Mouse (Mus musculus): ENCODE results near the gene S100a6.

Gene S100a6

DNA sequence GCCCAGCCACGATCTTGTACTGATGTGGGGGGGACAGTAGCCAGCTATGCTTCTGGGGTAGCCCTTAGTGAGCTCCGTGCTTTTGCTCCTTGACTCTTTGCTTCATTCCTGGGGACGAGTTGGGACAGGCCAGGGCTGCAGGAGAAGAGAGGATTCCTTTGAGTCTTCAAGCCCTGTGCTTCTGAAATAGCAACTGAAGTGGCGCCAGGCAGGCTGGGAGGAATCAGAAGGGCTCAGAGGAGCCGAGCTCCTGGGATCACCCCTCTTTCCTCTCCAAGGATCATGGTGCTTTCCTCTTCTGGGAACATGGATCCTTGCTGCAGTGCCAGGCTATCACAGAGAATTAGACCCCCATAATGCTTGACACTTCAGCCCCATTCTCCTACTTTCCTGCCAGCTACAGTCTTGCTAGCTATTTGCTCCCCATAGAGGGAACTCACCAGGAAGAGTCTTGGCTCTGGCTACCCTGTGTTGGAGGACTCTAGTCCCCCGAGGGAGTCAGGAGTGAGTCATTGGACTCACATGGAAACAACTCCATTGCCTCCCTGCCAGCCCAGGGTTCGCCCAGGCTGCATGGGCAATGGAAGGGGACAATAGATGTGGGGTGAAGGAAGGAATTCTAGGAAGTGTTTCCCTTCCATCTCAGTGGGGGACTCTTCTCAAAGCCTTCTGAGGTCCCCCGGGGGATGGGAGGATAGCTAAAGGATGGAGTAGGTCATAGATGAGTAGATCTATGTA, 12.1 kb upstream of the S100a6 start:
- DNase-seq (ENCODE audit: low spot score in 2 of 2), result no peak

DNA sequence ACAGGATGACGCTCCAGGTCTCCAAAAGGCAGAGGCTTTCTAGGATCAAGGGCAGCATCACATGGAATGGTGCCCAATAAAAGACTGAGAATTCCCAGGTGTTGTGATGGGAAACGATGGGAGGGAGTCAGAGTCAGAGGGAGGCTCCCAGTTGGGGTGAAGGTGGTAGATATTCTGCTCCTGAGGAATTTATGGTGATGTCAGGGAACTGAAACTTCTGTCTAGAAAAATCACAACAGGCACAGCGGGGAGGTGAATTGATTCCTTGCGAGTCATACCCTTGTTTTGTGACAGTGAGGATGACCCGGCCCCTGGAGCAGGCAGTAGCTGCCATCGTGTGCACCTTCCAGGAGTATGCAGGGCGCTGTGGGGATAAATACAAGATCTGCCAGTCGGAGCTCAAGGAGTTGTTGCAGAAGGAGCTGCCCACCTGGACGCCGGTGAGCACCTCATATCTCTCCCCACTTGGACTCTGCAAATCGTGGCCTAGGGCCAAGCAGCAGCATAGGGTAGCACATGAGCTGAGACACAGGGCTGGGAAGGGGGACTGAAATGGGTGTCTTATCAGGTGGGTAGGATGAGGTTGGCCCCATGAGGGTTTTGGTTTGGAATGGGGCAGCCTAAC, 11.1 kb upstream of the S100a6 start, which contains the start of gene Gm42674:
Gene Gm42674 (plus strand): TSS at position 419 of the 625 bp plus-strand sequence.
- DNase-seq (ENCODE audit: low spot score in 2 of 2), result no peak

DNA sequence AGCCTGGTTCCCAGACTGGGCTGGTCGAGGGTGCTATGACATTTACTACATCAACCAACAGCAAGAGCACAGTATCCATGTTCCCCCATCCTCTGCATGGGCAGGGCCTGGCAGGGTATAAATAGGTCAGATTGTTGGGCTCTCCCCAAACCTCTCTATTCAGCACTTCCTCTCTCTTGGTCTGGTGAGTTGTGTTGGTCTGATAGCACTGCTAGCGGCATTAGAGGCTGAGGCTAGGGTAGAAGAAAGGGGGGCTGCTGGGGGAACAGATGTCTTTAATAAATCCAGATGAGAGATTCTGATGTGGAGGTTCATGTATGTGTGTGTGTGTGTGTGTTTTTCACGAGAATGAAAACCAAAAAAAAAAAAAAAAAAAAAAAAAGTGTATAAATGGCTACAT, 9.1 kb upstream of the S100a6 start, which contains the start of gene S100a4:
Gene S100a4 (plus strand): TSS at position 149 of the 400 bp plus-strand sequence.
- DNase-seq (ENCODE audit: low spot score in 2 of 2), result no peak

DNA sequence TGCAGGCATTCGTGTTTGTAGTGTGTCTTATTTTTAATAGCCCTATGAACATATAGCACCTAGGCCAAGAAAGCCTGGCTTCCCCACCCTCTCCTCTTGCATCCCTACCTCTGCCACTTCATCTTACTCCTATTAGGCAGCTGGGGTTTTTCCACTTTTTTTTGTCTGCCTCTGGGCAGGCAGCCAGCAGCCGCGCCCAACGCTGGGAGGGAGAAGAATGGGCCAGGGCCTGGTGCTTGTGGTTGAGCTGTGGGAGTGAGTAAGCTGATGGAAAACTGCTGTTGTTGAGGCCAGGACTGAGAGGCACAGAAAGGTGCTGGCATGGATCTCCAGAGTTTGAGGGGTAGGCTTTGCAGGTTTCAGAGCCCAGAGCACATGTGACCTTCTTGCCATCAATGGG, 8.3 kb upstream of the S100a6 start:
- no peak for DNase-seq (ENCODE audit: low spot score in 2 of 2)

DNA sequence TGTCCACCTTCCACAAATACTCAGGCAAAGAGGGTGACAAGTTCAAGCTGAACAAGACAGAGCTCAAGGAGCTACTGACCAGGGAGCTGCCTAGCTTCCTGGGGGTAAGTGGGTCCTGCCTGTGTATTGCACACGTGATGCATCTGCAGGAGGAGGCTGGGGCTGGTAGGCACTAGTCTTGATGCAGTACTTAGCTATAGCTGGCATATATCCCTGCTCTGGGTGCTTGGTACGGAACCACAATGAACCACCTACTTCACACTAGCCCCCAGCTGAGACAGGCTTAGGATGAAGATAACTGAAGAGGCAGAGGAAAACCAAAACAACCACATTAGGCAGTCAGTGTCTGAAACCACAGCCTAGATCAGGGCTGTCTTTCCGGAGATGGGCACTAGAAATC, 7.6 kb upstream of the S100a6 start:
- DNase-seq (ENCODE audit: low spot score in 2 of 2), result no peak

DNA sequence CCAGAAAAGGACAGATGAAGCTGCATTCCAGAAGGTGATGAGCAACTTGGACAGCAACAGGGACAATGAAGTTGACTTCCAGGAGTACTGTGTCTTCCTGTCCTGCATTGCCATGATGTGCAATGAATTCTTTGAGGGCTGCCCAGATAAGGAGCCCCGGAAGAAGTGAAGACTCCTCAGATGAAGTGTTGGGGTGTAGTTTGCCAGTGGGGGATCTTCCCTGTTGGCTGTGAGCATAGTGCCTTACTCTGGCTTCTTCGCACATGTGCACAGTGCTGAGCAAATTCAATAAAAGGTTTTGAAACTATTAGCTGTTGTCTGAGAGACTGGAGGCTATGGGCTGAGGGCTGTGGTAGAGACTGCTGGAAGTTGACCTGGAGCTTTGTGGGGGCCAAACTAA, 6.9 kb upstream of the S100a6 start:
- no peak for DNase-seq (ENCODE audit: low spot score in 2 of 2)

DNA sequence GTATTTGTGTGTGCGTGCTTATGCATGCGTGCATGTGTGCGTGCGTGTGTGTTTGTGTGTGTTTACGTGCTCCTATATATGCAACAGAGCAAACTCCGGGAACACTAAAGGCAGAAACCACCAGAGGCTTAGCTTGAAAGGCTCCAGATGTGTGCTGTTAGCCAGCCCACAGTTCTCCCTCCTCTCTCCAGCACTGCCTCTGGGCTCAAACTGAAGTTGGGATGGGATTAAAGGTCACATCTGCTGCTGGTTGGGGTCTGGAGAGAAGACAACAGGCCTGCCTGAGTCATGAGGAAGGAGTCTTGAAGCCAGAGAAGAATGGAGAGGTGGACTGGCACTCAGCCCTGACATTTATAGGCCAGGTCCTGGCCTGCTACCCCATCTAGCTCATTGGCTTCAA, 6.5 kb upstream of the S100a6 start:
- no peak for DNase-seq (ENCODE audit: low spot score in 2 of 2)

DNA sequence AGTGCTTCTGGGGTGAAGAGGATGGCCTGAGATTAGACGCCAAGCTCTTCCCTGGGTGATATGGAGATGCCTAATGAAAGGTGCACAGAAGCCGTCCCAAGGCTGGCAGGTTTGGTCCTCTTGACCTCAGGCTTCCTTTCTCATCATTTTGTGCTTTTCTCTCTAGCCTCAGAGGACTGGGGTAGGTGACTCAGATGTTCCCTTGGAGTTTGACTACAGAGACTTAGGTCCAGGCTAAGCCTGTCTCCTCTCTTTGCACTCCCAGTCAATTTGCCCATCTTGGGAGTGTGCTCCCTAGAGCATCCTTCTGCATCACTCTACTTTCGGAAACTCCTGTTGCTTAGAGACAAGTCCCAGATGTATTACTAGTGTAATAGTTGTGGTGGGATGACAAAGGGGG, 5.3 kb upstream of the S100a6 start:
- DNase-seq (ENCODE audit: low spot score in 2 of 2), result no peak

DNA sequence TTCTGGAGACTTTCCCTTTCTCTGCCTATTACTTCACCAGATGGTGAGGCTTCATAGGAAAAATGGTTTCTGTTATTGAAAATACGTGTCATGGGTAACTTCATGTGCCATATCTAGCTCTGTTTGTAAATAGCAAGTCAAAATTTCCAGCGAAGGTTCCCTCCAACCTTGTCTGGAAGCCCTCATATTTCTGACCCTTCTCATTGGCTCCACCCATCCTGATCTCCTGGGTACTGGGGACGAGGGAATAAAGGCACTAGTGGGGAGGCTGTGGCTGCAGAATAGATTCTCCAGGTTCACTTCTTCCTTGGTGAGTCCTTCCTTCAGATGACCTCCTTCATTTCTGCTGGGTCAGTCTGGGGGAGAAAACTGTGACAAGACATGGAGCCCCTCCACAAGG, 4.5 kb upstream of the S100a6 start, which contains the start of gene S100a5:
Gene S100a5 (plus strand): TSS at position 301 of the 400 bp plus-strand sequence.
- DNase-seq (ENCODE audit: low spot score in 2 of 2), result no peak

DNA sequence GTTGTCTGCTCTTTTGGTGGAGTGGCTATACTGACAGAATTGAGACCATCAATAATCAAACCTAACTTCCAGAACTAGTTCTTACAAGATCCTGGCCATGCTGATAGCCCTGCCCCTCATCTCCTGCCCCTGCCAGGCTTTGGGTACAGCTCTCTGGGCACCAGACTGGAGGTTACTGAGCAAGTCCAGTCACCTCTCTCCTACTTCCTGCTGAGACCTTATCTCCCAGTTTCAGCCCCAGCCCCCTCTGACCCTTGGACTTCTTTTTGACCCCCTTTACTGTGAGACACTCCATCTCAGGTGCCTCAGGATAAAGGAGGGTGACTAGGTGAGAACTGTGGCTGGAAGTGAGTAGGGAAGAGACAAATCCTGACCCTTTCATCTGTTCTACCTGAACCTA, 3.6 kb upstream of the S100a6 start:
- no peak for DNase-seq (ENCODE audit: low spot score in 2 of 2)

DNA sequence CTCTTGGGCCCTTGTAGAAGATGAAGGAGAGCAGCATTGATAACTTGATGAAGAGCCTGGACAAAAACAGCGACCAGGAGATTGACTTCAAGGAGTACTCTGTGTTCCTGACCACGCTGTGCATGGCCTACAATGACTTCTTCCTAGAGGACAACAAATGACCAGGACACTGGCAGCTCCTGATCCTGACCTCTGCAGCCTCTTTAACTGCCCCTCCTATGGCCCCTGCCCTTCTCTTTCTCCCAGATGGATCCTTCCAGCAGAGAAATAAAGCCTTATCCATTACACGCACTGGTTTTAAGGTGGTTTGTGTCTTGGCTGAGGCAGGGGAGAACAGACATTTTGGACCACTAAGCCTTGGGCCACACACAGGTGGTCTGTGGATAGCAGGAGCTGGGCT, 1.2 kb upstream of the S100a6 start:
- no peak for DNase-seq (ENCODE audit: low spot score in 2 of 2)

DNA sequence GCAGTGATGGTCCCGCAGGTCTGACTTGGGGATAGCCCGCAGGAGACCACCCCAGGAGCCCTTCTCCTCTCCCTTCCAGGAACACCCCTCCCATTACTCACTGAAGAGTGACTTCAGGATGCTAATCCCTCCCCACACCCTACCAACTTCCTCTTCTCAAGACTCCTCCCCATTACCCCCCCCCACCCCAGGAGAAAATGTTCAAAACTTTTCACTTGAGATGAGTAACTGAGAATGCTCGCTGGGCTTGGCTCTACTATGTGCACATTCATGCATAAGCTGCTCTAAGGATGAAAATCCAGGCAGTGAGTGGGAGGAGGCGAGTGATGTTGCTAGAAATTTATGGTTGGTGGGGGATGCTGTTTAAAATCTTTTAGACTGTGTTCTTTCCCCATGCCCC, 621 bp upstream of the S100a6 start:
- no peak for DNase-seq (ENCODE audit: low spot score in 2 of 2)

DNA sequence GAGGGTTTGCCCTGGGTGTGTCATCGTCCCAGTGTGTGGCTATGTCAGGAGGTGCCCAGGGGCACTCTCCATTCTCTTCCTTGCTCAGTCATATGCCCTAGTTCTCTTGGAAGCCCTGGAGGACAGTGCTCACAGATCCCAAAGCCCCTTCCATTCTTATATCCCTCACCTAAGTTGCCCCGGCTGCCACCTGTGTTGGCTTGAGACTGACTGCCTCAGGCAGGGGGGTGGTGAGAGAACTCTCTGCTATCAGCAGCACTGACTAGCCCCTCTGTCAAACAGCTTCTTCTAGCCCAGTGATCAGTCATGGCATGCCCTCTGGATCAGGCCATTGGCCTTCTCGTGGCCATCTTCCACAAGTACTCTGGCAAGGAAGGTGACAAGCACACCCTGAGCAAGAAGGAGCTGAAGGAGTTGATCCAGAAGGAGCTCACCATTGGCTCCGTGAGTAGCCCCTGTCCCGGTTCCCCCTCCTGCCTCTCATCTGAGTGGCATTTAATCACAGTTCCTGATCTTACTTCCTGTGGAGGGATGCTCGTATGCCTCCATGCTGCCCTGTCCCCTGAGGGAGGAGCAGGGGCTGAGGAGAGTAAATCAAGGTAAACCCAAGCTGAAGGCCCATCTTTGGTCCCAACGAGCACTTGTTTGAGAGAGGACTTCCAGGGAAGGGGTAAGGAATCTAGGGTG, 922 bp downstream of the S100a6 start:
- DNase-seq (ENCODE audit: low spot score in 2 of 2), result no peak

DNA sequence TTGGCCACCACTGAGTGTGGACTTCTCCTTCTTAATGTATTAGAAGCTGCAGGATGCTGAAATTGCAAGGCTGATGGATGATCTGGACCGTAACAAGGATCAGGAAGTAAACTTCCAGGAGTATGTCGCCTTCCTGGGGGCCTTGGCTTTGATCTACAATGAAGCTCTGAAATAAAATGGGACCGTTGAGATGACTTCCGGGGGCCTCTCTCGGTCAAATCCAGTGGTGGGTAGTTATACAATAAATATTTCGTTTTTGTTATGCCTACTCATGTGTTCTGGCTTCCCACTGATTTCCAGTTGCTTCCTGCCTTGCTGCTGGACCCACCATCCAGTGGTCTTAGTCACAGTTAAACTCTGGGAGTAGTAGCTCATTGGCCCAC, 1.5 kb downstream of the S100a6 start:
- no peak for DNase-seq (ENCODE audit: low spot score in 2 of 2)

DNA sequence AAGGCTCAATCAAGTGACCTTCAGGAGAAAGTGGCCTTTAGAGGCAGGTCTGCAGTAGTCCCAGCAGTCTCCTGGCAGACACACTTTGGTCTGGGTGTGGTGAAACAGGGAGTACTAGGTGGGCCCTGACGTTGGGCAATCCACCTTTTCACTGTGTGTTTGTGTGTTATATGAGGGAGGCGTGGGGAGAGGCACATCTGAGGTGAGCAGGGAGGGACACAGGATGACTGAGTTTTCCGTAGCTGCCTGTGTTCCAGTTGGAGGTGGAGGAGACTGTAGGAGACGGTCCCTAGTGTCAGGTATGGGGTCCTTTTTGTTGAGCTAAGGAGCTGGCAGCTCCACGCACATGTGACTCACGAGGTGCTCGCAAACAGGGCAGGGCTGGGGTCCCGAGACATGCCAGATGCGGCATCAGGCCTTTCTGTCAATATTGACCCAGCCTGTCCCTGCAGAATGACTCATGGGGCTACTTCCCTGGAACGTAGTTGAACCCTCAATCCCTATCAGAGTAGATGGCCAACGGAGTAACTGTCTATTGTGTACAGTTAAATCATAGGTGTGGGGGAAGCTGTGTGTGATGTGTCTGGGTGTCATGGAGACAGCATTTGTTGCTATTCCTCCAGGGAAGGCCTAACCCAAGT, 2.0 kb downstream of the S100a6 start:
- DNase-seq (ENCODE audit: low spot score in 2 of 2), result no peak

DNA sequence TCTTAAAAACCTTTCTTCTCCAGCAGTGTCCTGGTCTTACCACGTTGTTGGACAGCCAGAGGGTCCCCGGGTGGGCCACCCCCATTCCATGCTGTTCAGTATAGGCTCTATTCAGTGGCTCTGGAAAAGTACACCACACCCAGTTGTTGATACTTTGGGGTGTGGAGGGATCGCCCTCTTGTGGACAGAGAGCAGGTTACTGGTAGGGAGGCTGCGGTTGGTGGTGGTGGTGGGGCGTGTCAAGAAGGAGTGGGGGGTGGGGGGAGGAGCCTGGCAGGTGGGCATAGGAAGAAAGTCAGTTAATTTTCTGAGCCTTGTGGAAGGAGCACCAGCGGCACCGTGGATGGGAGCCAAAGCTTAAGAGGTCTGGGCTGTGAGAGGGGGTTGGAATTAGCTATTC, 2.7 kb downstream of the S100a6 start:
- peak; percentile 61 to 70 for DNase-seq (ENCODE audit: low spot score in 2 of 2)

DNA sequence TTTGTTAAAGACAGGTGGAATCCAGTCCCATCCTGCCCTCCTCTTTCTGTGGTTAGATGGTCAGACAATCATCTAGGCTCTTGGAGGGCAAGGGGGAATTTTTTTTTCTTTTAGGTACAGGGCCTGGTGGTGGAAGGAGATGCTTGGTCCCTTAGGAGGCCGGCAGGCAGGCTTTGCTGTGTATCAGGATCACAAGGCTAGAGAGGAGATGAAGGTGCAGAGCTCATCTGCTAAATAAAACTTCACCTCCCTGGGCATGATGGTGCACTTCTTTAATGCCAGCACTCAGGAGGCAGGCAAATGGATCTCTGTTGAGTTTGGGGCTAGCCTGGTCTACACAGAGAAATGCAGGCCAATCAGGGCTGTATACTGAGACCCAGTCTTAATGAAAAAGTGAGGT, 3.2 kb downstream of the S100a6 start:
- no peak for DNase-seq (ENCODE audit: low spot score in 2 of 2)

DNA sequence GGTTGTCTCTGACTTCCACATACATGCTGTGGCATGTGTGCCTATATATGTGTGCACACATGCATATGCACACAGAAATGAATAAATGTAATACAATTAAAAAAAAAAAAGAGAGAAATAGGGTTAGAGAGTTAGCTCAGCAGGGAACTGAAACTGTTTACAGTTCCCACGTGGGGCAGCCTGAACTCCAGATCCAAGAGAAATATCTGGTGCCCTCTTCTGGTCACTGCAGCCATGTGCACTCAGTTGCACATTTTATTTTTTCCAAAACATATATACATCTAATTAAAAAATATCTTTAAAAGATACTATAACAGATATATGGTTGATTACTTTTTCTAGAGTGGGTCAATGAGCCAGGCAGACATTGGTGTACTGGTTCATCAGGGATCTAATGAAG, 4.9 kb downstream of the S100a6 start:
- DNase-seq (ENCODE audit: low spot score in 2 of 2), result no peak

DNA sequence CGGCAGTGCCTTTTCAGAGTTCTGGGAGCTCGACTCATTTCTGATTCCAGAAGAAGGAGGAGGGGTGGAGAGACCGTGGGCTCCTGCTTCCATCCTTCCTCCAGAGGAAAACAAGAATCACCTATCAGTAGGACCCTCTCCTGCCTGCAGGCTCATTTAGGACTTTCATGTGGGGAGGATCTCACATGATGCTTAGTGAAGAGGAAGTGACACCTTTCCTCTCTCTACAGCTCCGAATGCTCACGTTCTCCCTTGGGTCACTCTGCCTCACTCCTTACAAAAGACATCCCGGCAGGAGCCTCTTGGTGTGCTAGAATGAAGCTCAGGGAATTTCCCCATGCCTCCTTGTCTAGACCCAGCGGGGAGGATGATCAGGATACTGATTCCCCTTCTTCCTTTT, 8.9 kb downstream of the S100a6 start:
- DNase-seq (ENCODE audit: low spot score in 2 of 2), result no peak

DNA sequence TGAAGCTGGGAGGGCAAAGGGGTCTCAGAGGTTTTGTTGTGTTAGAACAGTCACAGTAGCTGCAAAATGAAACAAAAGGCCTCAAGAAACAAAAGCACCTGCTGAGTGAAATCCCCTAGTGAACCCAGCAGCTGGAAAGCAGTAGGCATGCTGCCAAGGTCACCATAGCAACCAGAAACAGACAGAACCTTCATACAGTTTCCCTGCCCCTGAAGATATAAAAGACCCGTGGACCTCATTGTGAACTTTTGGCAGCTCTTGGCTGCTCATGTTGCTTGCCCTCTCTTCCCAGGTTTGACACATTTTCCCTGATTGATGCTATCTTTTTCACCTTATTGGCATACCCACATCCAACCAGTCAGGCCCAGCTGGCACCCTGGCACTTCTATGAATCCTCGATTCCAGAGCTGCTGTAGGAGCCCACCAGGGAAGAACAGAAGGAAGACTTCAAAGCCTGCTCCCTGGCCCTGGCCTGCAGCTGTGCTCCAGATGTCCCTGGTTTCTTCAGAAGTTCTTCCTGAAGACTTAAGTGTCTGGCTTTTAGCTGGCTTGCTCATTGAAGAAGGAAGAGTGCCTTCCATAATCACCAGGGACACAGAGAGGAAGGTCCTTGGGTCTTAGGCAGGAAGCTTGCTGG, 10.9 kb downstream of the S100a6 start:
- no peak for DNase-seq (ENCODE audit: low spot score in 2 of 2)

DNA sequence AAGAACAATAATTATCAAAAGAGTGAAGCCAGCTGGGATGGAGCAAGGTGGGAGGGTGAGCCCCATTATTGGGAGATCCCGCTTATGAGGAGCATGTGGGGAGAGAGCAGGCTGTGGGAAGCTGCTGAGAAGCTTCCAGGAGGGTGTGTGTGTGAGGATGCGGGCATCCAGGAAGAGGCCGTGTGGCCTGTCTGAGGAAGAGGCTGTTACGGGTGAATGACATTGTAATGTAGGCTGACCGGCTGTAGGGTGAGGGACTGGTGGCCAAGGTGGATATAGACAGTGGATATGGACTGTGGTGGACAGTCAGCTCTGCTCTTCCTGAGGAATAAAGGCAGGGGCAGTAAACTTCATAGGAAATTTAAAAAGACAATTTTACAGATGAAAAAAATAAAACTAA, 12.8 kb downstream of the S100a6 start:
- no peak for DNase-seq (ENCODE audit: low spot score in 2 of 2)
